ENCODE assay signal across 9 mouse cellular contexts in the genomic region with DNA sequence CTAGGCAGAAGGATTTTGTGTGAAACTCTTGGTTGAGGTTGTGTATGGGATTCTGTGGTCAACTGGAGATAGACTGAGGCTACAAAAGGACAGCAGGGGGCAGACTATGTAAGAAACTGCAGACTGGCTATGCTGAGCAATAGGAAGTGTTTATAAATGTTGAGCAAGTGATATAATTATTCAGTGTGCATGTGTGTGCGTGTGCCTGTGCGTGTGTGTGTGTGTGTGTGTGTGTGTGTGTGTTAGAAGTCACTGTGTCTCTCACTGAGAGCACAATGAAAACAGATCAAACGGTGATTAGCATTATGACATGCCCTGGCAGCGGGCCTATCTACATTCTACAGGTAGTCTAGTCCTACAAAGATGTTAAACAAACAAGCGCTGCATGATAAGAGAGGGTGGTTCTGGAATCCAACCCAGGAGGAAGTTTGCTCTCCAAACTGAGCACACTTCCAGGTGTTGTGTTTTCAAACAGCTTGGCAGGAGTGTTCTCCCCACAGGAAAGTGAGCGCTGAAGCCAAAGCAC. TPM values are rescaled to one million over a fixed set of nuclear protein-coding genes. Genes with fewer than 3 reads are reported as not detected.
DNase-seq lines count a peak whose midpoint lies in the region; ATAC-seq lines count a peak whose summit lies in the region.
"Had no signal": no experiment of that assay in that cellular context is flagged by ENCODE, and none has a peak within 500 bp of the region (broad histone marks: within the 10 kb centered on the region; RNA-seq: fewer than 3 reads in every experiment).

A gene (plus strand): TSS at position 443 of the 526 bp plus-strand sequence.

- H3K4me3 ChIP-seq in hindbrain, embryonic 10.5 days = no peak within 1 kb of the TSS
- no peak within 1 kb of the TSS for H3K4me3 ChIP-seq in hindbrain, embryonic 12.5 days
- H3K4me3 ChIP-seq in intestine, embryonic 15.5 days (replicated peaks) = no peak within 1 kb of the TSS
- no peak within 1 kb of the TSS for H3K4me3 ChIP-seq in liver, embryonic 13.5 days (replicated peaks)
- no peak within 1 kb of the TSS for H3K4me3 ChIP-seq in neural tube, embryonic 13.5 days
- H3K4me3 ChIP-seq: megakaryocyte, embryonic 14.5 days had no signal

- ATAC-seq in hindbrain, embryonic 12.5 days (ENCODE audit: low FRiP score) = no peak
- peak; percentile 93 for ATAC-seq in intestine, embryonic 15.5 days
- ATAC-seq in liver, embryonic 13.5 days (ENCODE audit: low read depth) = peak; percentile 47; the same call in 1 of the 2 replicates
- peak; percentile 47; the same call in 1 of the 2 replicates for ATAC-seq in neural tube, embryonic 13.5 days (ENCODE audit: low read depth)

- 75% methylated on average over 6 of the region's 6 CpGs for WGBS in hindbrain, embryonic 10.5 days
- WGBS in hindbrain, embryonic 12.5 days = 82% methylated on average over 6 of the region's 6 CpGs
- WGBS in intestine, embryonic 15.5 days = 45% methylated on average over 6 of the region's 6 CpGs
- 41% methylated on average over 6 of the region's 6 CpGs for WGBS in liver, embryonic 13.5 days (ENCODE audit: insufficient replicate concordance)
- 85% methylated on average over 6 of the region's 6 CpGs for WGBS in neural tube, embryonic 13.5 days

- peak; percentile 4 for DNase-seq in hindbrain, embryonic 10.5 days (ENCODE audit: low spot score)
- DNase-seq in adipocyte (ENCODE audit: low spot score) = peak; percentile 84
- peak; percentile 43 for DNase-seq in gastrocnemius, postnatal 14 days
- DNase-seq in liver, embryonic 13.5 days = no peak
- DNase-seq in urinary bladder, adult 18-20 months (ENCODE audit: low spot score in 2 of 2) = peak; percentile 87 to 88

- no peaks in the 10 kb centered on the region for H3K27me3 ChIP-seq in hindbrain, embryonic 10.5 days (ENCODE audit: insufficient read depth, poor library complexity, severe bottlenecking)
- H3K27me3 ChIP-seq in hindbrain, embryonic 12.5 days = no peaks in the 10 kb centered on the region
- H3K27me3 ChIP-seq in intestine, embryonic 15.5 days (replicated peaks) = no peaks in the 10 kb centered on the region
- no peaks in the 10 kb centered on the region for H3K27me3 ChIP-seq in liver, embryonic 13.5 days
- H3K27me3 ChIP-seq in neural tube, embryonic 13.5 days = no peaks in the 10 kb centered on the region

- no peak within 1 kb of the TSS for H3K27ac ChIP-seq in hindbrain, embryonic 10.5 days
- H3K27ac ChIP-seq in hindbrain, embryonic 12.5 days = no peak within 1 kb of the TSS
- H3K27ac ChIP-seq in intestine, embryonic 15.5 days = 0 out of 2 replicates have a peak within 1 kb of the TSS, but pooled peaks have one; percentile 28
- H3K27ac ChIP-seq in liver, embryonic 13.5 days = no peak within 1 kb of the TSS
- H3K27ac ChIP-seq in neural tube, embryonic 13.5 days (replicated peaks) = no peak within 1 kb of the TSS

- intact Hi-C loops in gastrocnemius, postnatal 14 days (cut with DNase I; ENCODE audit: low total_unique reads) = loop anchor here (2.0 to 10.0 kb wide), 2 partner anchors 67 to 151 kb away; a partner anchor contains a TSS

- H3K4me1 ChIP-seq in hindbrain, embryonic 10.5 days (replicated peaks) = no peaks in the 10 kb centered on the region
- no peaks in the 10 kb centered on the region for H3K4me1 ChIP-seq in hindbrain, embryonic 12.5 days
- H3K4me1 ChIP-seq in intestine, embryonic 15.5 days (replicated peaks) = no peaks in the 10 kb centered on the region
- no peaks in the 10 kb centered on the region for H3K4me1 ChIP-seq in liver, embryonic 13.5 days (replicated peaks)
- no peaks in the 10 kb centered on the region for H3K4me1 ChIP-seq in neural tube, embryonic 13.5 days (replicated peaks)

- no peaks in the 10 kb centered on the region for H3K36me3 ChIP-seq in hindbrain, embryonic 10.5 days
- H3K36me3 ChIP-seq in hindbrain, embryonic 12.5 days = no peaks in the 10 kb centered on the region
- H3K36me3 ChIP-seq in intestine, embryonic 15.5 days = no peaks in the 10 kb centered on the region
- no peaks in the 10 kb centered on the region for H3K36me3 ChIP-seq in liver, embryonic 13.5 days
- no peaks in the 10 kb centered on the region for H3K36me3 ChIP-seq in neural tube, embryonic 13.5 days

- H3K4me2 ChIP-seq in hindbrain, embryonic 12.5 days (replicated peaks) = no peak within 1 kb of the TSS
- no peak within 1 kb of the TSS; the same call in 1 of the 2 replicates for H3K4me2 ChIP-seq in intestine, embryonic 15.5 days (replicated peaks)
- no peak within 1 kb of the TSS for H3K4me2 ChIP-seq in liver, embryonic 13.5 days
- H3K4me2 ChIP-seq in neural tube, embryonic 13.5 days = no peak within 1 kb of the TSS

- H3K9ac ChIP-seq in hindbrain, embryonic 12.5 days = no peak within 1 kb of the TSS
- H3K9ac ChIP-seq in intestine, embryonic 15.5 days = no peak within 1 kb of the TSS
- no peak within 1 kb of the TSS for H3K9ac ChIP-seq in liver, embryonic 13.5 days
- no peak within 1 kb of the TSS for H3K9ac ChIP-seq in neural tube, embryonic 13.5 days

- H3K9me3 ChIP-seq in hindbrain, embryonic 10.5 days = no peaks in the 10 kb centered on the region
- H3K9me3 ChIP-seq in hindbrain, embryonic 12.5 days (replicated peaks) = no peaks in the 10 kb centered on the region
- no peaks in the 10 kb centered on the region for H3K9me3 ChIP-seq in intestine, embryonic 15.5 days
- no peaks in the 10 kb centered on the region for H3K9me3 ChIP-seq in liver, embryonic 13.5 days (replicated peaks)
- H3K9me3 ChIP-seq in neural tube, embryonic 13.5 days = no peaks in the 10 kb centered on the region
- H3K9me3 ChIP-seq: megakaryocyte, embryonic 14.5 days had no signal

RNA-seq across cellular contexts. Expression of the gene that starts here (rescaled TPM):
- 0.07 TPM in 1 of 2 replicates, not detected in the other for polyA plus RNA-seq in hindbrain, embryonic 10.5 days (2016; fragmentation: Nextera tagmentation; extraction: Ambion mirVana)
- 0.05 TPM in 1 of 2 replicates, not detected in the other for polyA plus RNA-seq in hindbrain, embryonic 12.5 days (2016; fragmentation: Nextera tagmentation; extraction: Ambion mirVana)
- total RNA-seq in gastrocnemius, postnatal 14 days (2021) = 1 to 10 TPM; 2.2 to 2.3 TPM
- polyA plus RNA-seq in intestine, embryonic 15.5 days (2015; fragmentation: Nextera tagmentation; extraction: Ambion mirVana) = 0.14 and 0.34 TPM in 2 replicates
- polyA plus RNA-seq in liver, embryonic 13.5 days (2015; fragmentation: Nextera tagmentation; extraction: Ambion mirVana) = 0.03 and 0.09 TPM in 2 replicates
- 0.07 and 0.14 TPM in 2 replicates for polyA plus RNA-seq in neural tube, embryonic 13.5 days (2015; fragmentation: Nextera tagmentation; extraction: Ambion mirVana)

Comparison
In these comparisons a context has a peak if more than half of its experiments do, and no peak if none do; other contexts are left out.
1. Peak in DNase-seq in hindbrain, embryonic 10.5 days; RNA of the gene not detected or under 1 TPM.
2. Peak in ATAC-seq and H3K27ac ChIP-seq in intestine, embryonic 15.5 days; RNA of the gene not detected or under 1 TPM.
3. Peak in ATAC-seq in liver, embryonic 13.5 days; RNA of the gene not detected or under 1 TPM.
4. Peak in ATAC-seq in neural tube, embryonic 13.5 days; RNA of the gene not detected or under 1 TPM.